Mouse (Mus musculus): Measurements from ENCODE around the gene Egfr. TPM values are rescaled to one million over a fixed set of nuclear protein-coding genes. Genes with fewer than 3 reads are reported as not detected.

The Egfr gene
- polyA plus RNA-seq (2011; ENCODE audit: insufficient read length, low read depth, missing spikeins): 74.9 and 97.8 TPM in 2 replicates

DNA sequence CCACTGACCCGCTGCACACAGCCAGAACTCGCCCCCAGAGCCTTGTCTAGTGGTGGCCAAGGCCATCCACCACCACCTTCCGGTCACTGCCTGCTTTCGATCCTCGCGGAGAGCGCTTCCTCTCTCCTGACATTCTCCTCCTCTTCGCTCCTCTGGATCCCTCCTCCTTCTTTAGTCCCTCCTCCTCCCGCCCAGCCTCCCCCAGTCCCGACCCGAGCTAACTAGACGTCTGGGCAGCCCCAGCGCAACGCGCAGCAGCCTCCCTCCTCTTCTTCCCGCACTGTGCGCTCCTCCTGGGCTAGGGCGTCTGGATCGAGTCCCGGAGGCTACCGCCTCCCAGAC lies at the start of gene Egfr:
TSS of gene Egfr (plus strand) at position 197 of the 342 bp plus-strand sequence.
- H3K4me1 ChIP-seq (ENCODE audit: control insufficient read depth, insufficient read depth, low read length): no peaks in the 10 kb centered on the region; the same call in 1 of the 2 replicates
- TF ChIP-seq CTCF (IDR thresholded peaks at IDR 0.05; ENCODE audit: borderline replicate concordance, insufficient read depth, low read length) (no peak), POLR2A (IDR thresholded peaks at IDR 0.05; ENCODE audit: low read depth, low read length) (peak; percentile 97)
- H3K27ac ChIP-seq (ENCODE audit: insufficient read depth, low read length): peak within 1 kb of the TSS; percentile 4
- peak within 1 kb of the TSS; percentile 67 for H3K4me3 ChIP-seq (ENCODE audit: insufficient read depth, low read length)

DNA sequence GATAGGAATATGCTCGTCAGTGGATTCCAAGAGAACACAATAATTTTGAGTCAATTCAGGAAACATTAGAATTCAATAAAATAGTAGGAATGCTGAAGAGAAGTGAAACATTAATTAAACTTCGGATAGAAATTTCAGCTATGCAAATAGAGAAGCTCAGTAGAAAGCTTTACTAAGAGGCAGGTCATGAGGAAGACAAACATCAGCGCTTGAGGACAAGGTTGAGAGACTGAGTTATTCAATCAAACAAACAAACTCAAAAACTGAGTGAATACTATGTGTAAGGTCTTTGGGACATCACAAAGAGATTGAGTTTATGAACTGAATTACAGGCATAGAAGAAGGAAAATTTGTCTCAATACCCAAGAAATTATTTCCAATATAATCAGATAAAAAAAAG lies 48.8 kb upstream of the Egfr start:
- no peak for TF ChIP-seq POLR2A (IDR thresholded peaks at IDR 0.05; ENCODE audit: low read depth, low read length)
- TF ChIP-seq CTCF (IDR thresholded peaks at IDR 0.05; ENCODE audit: borderline replicate concordance, insufficient read depth, low read length): no peak
- Histone ChIP-seq H3K4me1 (ENCODE audit: control insufficient read depth, insufficient read depth, low read length) (no peaks in the 10 kb centered on the region), H3K4me3 (ENCODE audit: insufficient read depth, low read length) (no peak overlapping the region), H3K27ac (ENCODE audit: insufficient read depth, low read length) (no peak overlapping the region)

DNA sequence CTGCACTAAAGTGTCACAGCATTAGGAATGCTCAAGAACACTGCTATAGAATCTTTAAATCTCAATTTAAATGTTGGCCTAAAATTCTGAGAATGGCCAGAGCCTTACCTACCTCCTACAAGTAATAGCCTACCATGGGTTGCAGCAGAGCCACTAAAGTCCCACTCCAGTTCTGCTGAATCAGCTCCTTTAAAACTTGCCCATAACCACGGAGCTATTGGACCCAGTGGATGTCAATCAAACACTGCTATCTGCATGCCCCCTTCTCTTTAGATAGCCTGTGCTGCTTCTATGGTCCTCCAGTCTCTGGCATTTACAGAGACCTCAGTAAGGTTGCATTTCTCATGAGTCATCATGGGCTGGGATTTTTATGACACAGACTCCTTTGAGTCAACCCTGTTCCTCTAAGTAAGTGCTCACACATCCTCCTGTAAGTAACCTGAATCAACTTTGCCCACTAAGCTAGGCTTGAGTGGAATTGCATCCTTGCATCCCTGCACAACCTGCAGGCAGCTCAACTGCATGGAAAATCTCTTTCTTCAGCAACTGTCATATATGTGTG lies 16.8 kb upstream of the Egfr start:
- Histone ChIP-seq H3K27ac (ENCODE audit: insufficient read depth, low read length) (no peak overlapping the region), H3K4me1 (ENCODE audit: control insufficient read depth, insufficient read depth, low read length) (peaks cover 10% of the 10 kb centered on the region), H3K4me3 (ENCODE audit: insufficient read depth, low read length) (no peak overlapping the region)
- no peak for TF ChIP-seq CTCF (IDR thresholded peaks at IDR 0.05; ENCODE audit: borderline replicate concordance, insufficient read depth, low read length)
- TF ChIP-seq POLR2A (IDR thresholded peaks at IDR 0.05; ENCODE audit: low read depth, low read length): no peak

DNA sequence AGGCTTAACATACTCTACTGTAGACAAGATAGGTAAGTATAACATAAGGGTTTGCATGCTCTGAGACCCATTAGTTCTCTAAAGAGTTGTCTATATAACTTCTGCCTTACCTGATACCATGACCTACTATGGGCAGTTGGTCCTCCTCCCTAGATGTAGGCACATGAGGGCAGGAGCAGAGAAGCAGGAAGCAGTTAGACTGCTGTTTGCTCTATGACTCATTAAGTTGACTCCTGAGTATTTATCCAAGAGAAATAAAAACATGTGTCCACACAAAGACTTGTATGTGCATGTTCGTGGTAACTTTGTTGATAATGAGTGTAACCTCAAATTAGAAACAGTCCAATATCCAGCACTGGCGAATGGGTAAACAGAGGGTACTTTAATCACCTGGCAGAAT lies 14.7 kb upstream of the Egfr start:
- Histone ChIP-seq H3K4me3 (ENCODE audit: insufficient read depth, low read length) (no peak overlapping the region), H3K27ac (ENCODE audit: insufficient read depth, low read length) (no peak overlapping the region), H3K4me1 (ENCODE audit: control insufficient read depth, insufficient read depth, low read length) (peaks cover 10% of the 10 kb centered on the region)
- TF ChIP-seq CTCF (IDR thresholded peaks at IDR 0.05; ENCODE audit: borderline replicate concordance, insufficient read depth, low read length) (no peak), POLR2A (IDR thresholded peaks at IDR 0.05; ENCODE audit: low read depth, low read length) (no peak)

DNA sequence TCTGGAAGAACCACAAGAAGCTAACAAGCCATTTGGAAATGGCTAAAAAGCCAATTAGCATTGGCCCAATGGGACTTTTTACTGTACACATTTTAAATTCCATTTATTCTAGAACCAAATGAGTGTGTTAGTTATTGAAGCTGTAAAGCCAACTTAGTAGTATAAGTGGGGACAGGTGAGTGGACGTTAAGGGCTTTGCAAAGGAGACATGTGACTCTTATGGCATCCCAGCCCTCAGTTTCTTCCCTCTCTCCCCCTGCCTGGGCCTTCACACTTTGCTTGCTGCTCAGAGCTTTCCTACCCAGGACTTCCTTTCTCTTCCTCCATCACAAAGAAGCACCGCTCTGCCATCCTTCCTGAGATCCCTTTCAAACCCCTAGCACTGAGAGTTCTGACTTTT lies 13.3 kb upstream of the Egfr start:
- H3K4me1 ChIP-seq (ENCODE audit: control insufficient read depth, insufficient read depth, low read length): peaks cover 10% of the 10 kb centered on the region
- no peak overlapping the region for H3K4me3 ChIP-seq (ENCODE audit: insufficient read depth, low read length)
- no peak for TF ChIP-seq POLR2A (IDR thresholded peaks at IDR 0.05; ENCODE audit: low read depth, low read length)
- TF ChIP-seq CTCF (IDR thresholded peaks at IDR 0.05; ENCODE audit: borderline replicate concordance, insufficient read depth, low read length): no peak
- no peak overlapping the region for H3K27ac ChIP-seq (ENCODE audit: insufficient read depth, low read length)

DNA sequence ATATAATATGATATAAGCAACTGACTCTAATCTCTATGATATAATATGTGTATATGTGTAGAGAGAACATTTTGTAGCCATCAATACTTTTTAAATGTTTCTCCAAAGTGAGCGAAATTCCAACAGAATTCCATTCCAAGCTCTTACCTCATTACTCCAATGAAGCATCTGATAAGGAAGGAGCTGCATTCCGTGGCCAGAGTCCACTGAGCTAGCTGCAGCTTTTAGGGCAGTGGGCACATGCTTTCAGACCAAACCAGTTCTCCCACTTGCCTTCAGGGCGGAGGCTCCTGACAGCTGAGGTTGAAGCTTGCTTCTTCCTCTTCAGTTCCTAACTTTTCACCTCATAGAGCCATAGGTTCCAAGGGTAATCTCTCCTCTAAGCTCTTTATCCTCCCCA lies 12.8 kb upstream of the Egfr start:
- Histone ChIP-seq H3K4me1 (ENCODE audit: control insufficient read depth, insufficient read depth, low read length) (peaks cover 10% of the 10 kb centered on the region), H3K27ac (ENCODE audit: insufficient read depth, low read length) (no peak overlapping the region), H3K4me3 (ENCODE audit: insufficient read depth, low read length) (no peak overlapping the region)
- TF ChIP-seq CTCF (IDR thresholded peaks at IDR 0.05; ENCODE audit: borderline replicate concordance, insufficient read depth, low read length) (no peak), POLR2A (IDR thresholded peaks at IDR 0.05; ENCODE audit: low read depth, low read length) (no peak)

DNA sequence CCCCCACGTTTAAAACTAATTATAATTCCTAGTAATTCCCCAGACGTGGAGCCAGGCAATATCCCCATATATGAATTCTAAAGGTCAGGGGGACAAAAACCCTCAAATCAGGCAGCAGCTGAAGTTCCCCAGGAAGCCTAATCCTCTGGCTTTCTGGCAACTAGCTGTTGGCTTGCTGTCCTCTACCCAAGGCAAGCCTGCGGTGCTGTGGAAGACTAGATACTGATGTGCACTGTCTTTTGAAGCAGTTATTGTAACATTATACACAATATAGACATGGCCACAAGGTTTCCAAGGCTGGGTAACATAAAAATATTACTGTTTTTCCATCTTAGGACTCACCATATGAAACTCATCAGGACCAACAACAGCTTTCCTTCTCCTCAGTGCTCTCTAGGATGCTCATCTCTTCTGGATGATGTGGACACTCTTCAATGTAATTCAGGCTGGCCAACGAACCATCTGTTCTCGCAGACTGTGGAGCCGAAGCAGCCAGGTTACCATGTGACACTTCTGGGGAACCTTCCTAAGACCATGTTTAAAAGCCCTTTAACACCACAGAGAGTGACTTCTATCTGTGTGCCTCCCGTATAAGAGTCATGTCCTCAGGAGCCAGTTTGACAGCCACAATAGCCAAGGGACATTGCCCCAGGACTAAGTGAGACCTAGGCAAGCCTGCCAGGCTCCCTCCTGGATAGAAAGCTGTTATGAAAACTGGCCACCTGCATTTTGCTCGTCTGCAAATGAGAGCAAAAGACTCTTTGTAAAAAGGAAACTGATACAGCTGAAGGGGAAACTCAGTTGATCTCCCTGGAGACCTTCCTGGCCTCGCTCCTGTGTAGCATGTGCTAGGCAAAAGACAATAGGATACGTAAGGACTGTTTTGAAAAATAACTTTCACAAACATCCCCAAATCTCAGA lies 11.1 kb upstream of the Egfr start:
- H3K4me1 ChIP-seq (ENCODE audit: control insufficient read depth, insufficient read depth, low read length): peaks cover 3% of the 10 kb centered on the region; the same call in 1 of the 2 replicates
- TF ChIP-seq CTCF (IDR thresholded peaks at IDR 0.05; ENCODE audit: borderline replicate concordance, insufficient read depth, low read length) (no peak), POLR2A (IDR thresholded peaks at IDR 0.05; ENCODE audit: low read depth, low read length) (no peak)
- H3K4me3 ChIP-seq (ENCODE audit: insufficient read depth, low read length): no peak overlapping the region
- H3K27ac ChIP-seq (ENCODE audit: insufficient read depth, low read length): no peak overlapping the region

DNA sequence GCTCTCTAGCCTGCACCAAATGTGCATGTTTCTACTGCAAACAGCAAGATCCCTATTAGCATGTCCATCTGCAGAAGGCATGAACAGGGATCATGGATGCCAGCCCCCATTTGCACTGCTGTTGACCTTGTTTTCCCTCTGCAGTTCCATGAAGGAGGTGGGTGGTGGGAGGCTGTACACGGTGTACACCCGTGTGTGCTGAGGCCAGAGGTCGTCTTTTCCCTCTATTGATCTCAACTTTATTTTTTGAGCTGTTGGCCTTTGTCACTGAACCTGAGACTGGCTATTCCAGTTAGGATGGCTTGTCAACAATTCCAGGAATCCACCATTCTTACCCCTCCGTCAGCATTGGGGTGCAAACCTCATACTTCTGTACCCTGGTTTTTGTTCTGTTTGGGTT lies 9.8 kb upstream of the Egfr start:
- TF ChIP-seq CTCF (IDR thresholded peaks at IDR 0.05; ENCODE audit: borderline replicate concordance, insufficient read depth, low read length) (no peak), POLR2A (IDR thresholded peaks at IDR 0.05; ENCODE audit: low read depth, low read length) (no peak)
- H3K4me3 ChIP-seq (ENCODE audit: insufficient read depth, low read length): no peak overlapping the region
- no peak overlapping the region for H3K27ac ChIP-seq (ENCODE audit: insufficient read depth, low read length)
- peaks cover 3% of the 10 kb centered on the region; the same call in 1 of the 2 replicates for H3K4me1 ChIP-seq (ENCODE audit: control insufficient read depth, insufficient read depth, low read length)

DNA sequence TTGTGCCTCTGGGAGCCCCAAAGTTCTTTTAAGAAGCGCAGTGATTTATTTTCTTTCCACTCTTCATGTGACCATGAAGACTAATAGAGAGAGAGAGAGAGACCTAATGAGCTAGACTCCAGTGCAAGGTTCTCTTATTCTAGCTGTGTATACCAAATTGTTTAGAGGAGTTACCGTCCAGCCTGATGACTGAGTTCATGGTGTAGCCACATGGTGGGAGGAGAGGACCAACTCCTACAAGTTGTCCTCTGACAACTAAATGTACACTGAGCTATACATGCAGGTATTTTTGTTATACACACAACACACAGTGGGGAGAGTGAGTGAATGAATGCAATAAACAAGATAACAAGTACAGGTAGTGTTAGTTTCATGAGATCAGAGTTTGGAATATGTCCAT lies 9.2 kb upstream of the Egfr start:
- Histone ChIP-seq H3K4me1 (ENCODE audit: control insufficient read depth, insufficient read depth, low read length) (peaks cover 3% of the 10 kb centered on the region; the same call in 1 of the 2 replicates), H3K4me3 (ENCODE audit: insufficient read depth, low read length) (no peak overlapping the region), H3K27ac (ENCODE audit: insufficient read depth, low read length) (no peak overlapping the region)
- TF ChIP-seq CTCF (IDR thresholded peaks at IDR 0.05; ENCODE audit: borderline replicate concordance, insufficient read depth, low read length): no peak
- no peak for TF ChIP-seq POLR2A (IDR thresholded peaks at IDR 0.05; ENCODE audit: low read depth, low read length)

DNA sequence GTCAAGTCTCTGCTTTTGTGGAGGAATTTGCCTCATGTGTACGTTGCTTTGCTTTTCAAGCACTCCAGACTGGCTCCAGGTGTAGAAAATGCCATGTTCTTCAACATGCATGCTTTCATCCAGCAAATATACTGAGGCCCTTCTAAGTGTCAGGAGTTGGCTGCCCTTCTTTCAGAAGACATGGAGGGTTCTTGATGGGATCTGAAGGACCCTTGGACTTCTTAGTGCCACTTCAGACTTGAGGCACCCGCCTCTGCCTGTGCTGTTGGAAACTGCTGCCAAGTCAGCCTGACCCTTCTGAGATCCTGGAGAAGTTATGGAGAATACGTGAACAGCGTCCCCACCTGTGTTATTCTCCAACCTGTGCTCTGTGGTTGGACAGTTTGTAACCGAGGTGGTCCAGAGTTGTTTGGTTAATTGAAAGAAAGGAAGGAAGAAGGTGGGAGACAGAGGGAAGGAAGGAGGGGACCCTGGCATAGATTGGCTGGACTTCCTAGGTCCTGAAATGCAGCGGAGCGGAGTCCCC lies 483 bp upstream of the Egfr start:
- H3K4me1 ChIP-seq (ENCODE audit: control insufficient read depth, insufficient read depth, low read length): no peaks in the 10 kb centered on the region; the same call in 1 of the 2 replicates
- H3K27ac ChIP-seq (ENCODE audit: insufficient read depth, low read length): no peak overlapping the region
- no peak overlapping the region for H3K4me3 ChIP-seq (ENCODE audit: insufficient read depth, low read length)
- 0 out of 2 replicates have a peak, but pooled peaks have one; percentile 16 for TF ChIP-seq POLR2A (IDR thresholded peaks at IDR 0.05; ENCODE audit: low read depth, low read length)
- TF ChIP-seq CTCF (IDR thresholded peaks at IDR 0.05; ENCODE audit: borderline replicate concordance, insufficient read depth, low read length): no peak
